Mouse (Mus musculus) macrophage (primary cell): ENCODE measurements around the gene Pcdh9. TPM values are rescaled to one million over a fixed set of nuclear protein-coding genes. Genes with fewer than 3 reads are reported as not detected.

Experiments used
- H3K27ac ChIP-seq: fragments of 350-480 bp; formaldehyde crosslinking; 2 replicates; pipeline ENCODE4 v1.9.0; 2021
- H3K36me3 ChIP-seq: fragments of 350-480 bp; formaldehyde crosslinking; 2 replicates; pipeline ENCODE4 v1.9.0; 2021; ENCODE audit errors: inconsistent target
- H3K4me3 ChIP-seq: fragments of 350-480 bp; formaldehyde crosslinking; 2 replicates; pipeline ENCODE4 v1.9.0; 2021; ENCODE audit errors: inconsistent target
- H3K79me2 ChIP-seq: fragments of 350-480 bp; formaldehyde crosslinking; 2 replicates; pipeline ENCODE4 v1.9.0; 2021; ENCODE audit errors: inconsistent target
- WGBS: methylation state at CpG from one replicate; pipeline ENCODE4 v1.1.7; 2026; ENCODE audit warnings: inconsistent platforms; ENCODE audit not compliant: missing documents; 5-methylcytosine and 5-hydroxymethylcytosine counted together
- polyA plus RNA-seq: library from polyadenylated mRNA; stranded (reverse); fragments of 250-400 nt; gene quantifications from 3 replicates; pipeline ENCODE4 v1.2.4, GENCODE M21; 2018; ENCODE audit warnings: inconsistent platforms

The Pcdh9 gene
- polyA plus RNA-seq, 1 experiment from 2014 or later: not detected

DNA sequence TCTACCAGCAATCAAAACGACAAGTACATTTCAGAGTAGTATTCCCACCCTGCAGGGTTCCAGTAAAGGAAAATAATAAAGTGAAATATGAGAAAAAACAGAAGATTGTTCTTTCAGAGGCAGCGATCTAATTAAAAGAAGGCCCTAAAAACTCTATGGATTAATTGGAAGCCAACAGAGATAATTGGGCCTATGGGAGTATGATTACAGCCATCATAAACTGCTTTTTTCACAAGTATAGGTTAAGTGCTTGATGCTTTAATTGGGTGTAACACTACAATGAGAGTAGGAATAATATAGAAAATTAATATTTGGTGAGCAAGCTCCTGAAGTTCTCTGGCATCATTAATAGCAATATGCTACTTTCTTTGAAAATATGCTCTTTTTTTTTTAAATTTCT, 448.6 kb downstream of the Pcdh9 start:
- H3K79me2 ChIP-seq: no peaks in the 10 kb centered on the region
- H3K36me3 ChIP-seq: no peaks in the 10 kb centered on the region
- 68% methylated on average over 2 of the region's 2 CpGs for WGBS
- H3K27ac ChIP-seq: no peak overlapping the region
- H3K4me3 ChIP-seq: no peak overlapping the region

- H3K4me3 ChIP-seq: no peak overlapping the region
- H3K27ac ChIP-seq: no peak overlapping the region
- 50% methylated on average over 1 of the region's 1 CpGs for WGBS
- H3K36me3 ChIP-seq: no peaks in the 10 kb centered on the region
- H3K79me2 ChIP-seq: no peaks in the 10 kb centered on the region
Measured at GRCm38 (mm10) chr14:93437226-93437625, 453.3 kb downstream of the Pcdh9 start.

DNA sequence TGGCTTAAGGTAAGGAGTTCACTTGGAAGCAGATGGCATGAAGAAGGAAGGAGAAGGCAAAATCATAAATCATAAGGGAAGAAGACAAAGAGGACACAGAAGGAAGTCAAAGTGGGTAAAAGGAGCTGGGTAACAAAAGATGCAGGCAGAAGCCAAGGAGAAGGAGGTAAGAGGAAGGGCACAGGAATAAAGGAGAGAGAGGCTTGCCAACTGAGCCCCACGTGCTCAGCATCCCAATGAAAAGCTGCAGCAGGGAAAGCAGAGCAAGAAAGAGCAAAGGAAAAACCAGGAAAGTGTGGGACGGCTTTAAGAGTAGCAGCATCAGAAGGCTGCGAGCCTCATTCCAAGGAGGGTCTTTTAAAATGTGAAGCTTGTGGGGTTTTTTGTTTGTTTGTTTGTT, 473.7 kb downstream of the Pcdh9 start:
- 62% methylated on average over 3 of the region's 3 CpGs for WGBS
- Histone ChIP-seq H3K36me3 (no peaks in the 10 kb centered on the region), H3K79me2 (no peaks in the 10 kb centered on the region), H3K4me3 (no peak overlapping the region), H3K27ac (no peak overlapping the region)

DNA sequence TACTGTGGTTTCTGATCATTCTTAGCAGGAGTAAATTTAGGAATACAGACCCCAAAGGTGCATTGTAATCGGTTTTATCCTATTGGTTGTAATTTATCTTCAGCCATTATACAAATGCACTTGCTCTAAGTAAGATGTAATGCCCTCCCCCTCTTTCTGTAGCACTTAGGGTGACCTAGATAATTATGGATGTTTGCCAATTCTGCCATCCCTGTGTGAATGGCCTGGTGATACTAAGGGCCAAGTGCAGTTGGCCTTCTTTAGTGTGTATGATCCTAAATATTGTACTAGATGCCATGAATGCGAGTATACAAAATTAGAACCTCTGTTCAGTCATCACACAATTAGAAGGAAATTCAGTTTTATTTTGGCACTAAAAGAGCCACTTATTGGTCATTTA, 475.0 kb downstream of the Pcdh9 start:
- H3K27ac ChIP-seq: no peak overlapping the region
- H3K79me2 ChIP-seq: no peaks in the 10 kb centered on the region
- WGBS: 74% methylated on average over 2 of the region's 2 CpGs
- no peak overlapping the region for H3K4me3 ChIP-seq
- no peaks in the 10 kb centered on the region for H3K36me3 ChIP-seq

GRCm38 (mm10) chr14:93409314-93409713, 481.2 kb downstream of the Pcdh9 start:
- Histone ChIP-seq H3K4me3 (no peak overlapping the region), H3K36me3 (no peaks in the 10 kb centered on the region)
- WGBS: 85% methylated on average over 1 of the region's 1 CpGs

DNA sequence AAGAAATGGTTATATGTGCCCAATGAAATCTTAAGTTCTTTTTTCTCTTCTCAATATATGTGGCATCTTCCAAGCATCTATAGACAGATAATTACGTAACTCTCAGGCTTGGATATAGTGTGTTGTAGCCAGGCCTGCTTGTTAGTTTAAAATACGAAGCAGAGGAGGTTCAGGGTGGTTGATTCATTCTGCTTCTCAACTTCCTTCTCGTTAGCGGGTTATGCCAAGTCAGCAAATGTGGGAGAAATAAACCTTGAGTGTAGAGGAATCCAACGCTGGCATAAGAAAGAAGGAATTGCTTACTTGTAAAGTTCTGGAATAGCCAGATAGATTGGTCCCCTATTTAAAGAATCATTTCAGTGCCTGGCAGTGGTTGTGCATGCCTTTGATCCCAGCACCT, 482.7 kb downstream of the Pcdh9 start:
- 87% methylated on average over 5 of the region's 5 CpGs for WGBS
- H3K36me3 ChIP-seq: no peaks in the 10 kb centered on the region
- no peak overlapping the region for H3K27ac ChIP-seq
- H3K4me3 ChIP-seq: no peak overlapping the region
- no peaks in the 10 kb centered on the region for H3K79me2 ChIP-seq

More at GRCm38 (mm10) chr14:93409314-93409713, 481.2 kb downstream of the Pcdh9 start:
- no peak overlapping the region for H3K27ac ChIP-seq
- H3K79me2 ChIP-seq: no peaks in the 10 kb centered on the region

GRCm38 (mm10) chr14:93385090-93385489, 505.4 kb downstream of the Pcdh9 start:
- Histone ChIP-seq H3K27ac (no peak overlapping the region), H3K36me3 (no peaks in the 10 kb centered on the region), H3K4me3 (no peak overlapping the region), H3K79me2 (no peaks in the 10 kb centered on the region)
- 90% methylated on average over 2 of the region's 2 CpGs for WGBS

- H3K27ac ChIP-seq: no peak overlapping the region
- H3K36me3 ChIP-seq: no peaks in the 10 kb centered on the region
- WGBS: 58% methylated on average over 4 of the region's 4 CpGs
- no peak overlapping the region for H3K4me3 ChIP-seq
- no peaks in the 10 kb centered on the region for H3K79me2 ChIP-seq
Measured at GRCm38 (mm10) chr14:93381163-93381562, 509.3 kb downstream of the Pcdh9 start.

GRCm38 (mm10) chr14:93380757-93381156, 509.7 kb downstream of the Pcdh9 start:
- WGBS: 17% methylated on average over 1 of the region's 1 CpGs
- Histone ChIP-seq H3K36me3 (no peaks in the 10 kb centered on the region), H3K79me2 (no peaks in the 10 kb centered on the region), H3K4me3 (no peak overlapping the region), H3K27ac (no peak overlapping the region)

GRCm38 (mm10) chr14:93376159-93376558, 514.3 kb downstream of the Pcdh9 start:
- no peak overlapping the region for H3K4me3 ChIP-seq
- no peaks in the 10 kb centered on the region for H3K36me3 ChIP-seq
- H3K79me2 ChIP-seq: no peaks in the 10 kb centered on the region
- H3K27ac ChIP-seq: no peak overlapping the region
- 75% methylated on average over 4 of the region's 4 CpGs for WGBS

DNA sequence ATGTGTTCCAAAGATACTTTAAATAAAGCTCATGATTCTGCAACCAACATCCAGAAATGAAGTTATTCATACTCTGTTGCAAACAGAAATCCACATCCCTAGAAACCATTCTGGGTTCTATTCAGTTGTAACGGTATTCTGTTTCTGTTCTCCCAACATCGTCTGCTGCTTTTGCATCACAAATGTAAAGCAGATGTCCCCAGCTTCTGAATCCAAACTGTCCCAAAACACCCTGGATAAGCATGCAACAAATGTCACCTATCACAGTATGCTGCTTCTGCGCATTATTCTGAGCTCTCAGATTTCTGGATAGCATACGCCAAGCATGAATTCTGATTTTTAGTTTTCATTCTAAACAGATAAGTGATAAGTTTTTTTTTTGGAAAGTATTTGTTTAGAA, 516.3 kb downstream of the Pcdh9 start:
- Histone ChIP-seq H3K36me3 (no peaks in the 10 kb centered on the region), H3K79me2 (no peaks in the 10 kb centered on the region), H3K4me3 (no peak overlapping the region), H3K27ac (no peak overlapping the region)
- 91% methylated on average over 4 of the region's 4 CpGs for WGBS

- H3K4me3 ChIP-seq: no peak overlapping the region
- no peak overlapping the region for H3K27ac ChIP-seq
- WGBS: 58% methylated on average over 3 of the region's 3 CpGs
- H3K79me2 ChIP-seq: no peaks in the 10 kb centered on the region
- no peaks in the 10 kb centered on the region for H3K36me3 ChIP-seq
Measured at GRCm38 (mm10) chr14:93354150-93354549, 536.3 kb downstream of the Pcdh9 start.

GRCm38 (mm10) chr14:93350906-93351305, 539.6 kb downstream of the Pcdh9 start:
- Histone ChIP-seq H3K4me3 (no peak overlapping the region), H3K27ac (no peak overlapping the region), H3K36me3 (no peaks in the 10 kb centered on the region), H3K79me2 (no peaks in the 10 kb centered on the region)
- 84% methylated on average over 6 of the region's 6 CpGs for WGBS

DNA sequence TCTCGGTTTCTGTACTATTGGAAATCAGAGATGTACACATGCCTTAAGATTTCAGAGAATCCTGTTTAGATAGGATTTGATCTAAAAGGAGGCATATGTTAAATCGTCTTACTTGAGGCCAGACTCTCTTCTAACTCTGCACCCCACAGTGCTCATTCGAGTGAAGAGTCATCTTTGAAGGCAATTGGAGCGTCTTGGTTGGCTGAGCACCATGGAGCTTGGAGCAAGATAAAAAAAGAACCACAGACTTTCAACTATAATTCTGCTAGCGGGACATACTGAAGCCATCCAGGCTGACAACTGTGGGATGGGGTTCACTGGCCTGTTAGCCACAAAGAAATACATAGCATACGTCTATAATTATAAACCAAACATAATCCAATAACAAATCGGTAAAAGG, 541.3 kb downstream of the Pcdh9 start:
- no peak overlapping the region for H3K4me3 ChIP-seq
- no peaks in the 10 kb centered on the region for H3K79me2 ChIP-seq
- WGBS: 90% methylated on average over 7 of the region's 7 CpGs
- H3K36me3 ChIP-seq: no peaks in the 10 kb centered on the region
- no peak overlapping the region for H3K27ac ChIP-seq

- Histone ChIP-seq H3K27ac (no peak overlapping the region), H3K4me3 (no peak overlapping the region), H3K79me2 (no peaks in the 10 kb centered on the region), H3K36me3 (no peaks in the 10 kb centered on the region)
- WGBS: 42% methylated on average over 2 of the region's 2 CpGs
Measured at GRCm38 (mm10) chr14:93347031-93347430, 543.4 kb downstream of the Pcdh9 start.

DNA sequence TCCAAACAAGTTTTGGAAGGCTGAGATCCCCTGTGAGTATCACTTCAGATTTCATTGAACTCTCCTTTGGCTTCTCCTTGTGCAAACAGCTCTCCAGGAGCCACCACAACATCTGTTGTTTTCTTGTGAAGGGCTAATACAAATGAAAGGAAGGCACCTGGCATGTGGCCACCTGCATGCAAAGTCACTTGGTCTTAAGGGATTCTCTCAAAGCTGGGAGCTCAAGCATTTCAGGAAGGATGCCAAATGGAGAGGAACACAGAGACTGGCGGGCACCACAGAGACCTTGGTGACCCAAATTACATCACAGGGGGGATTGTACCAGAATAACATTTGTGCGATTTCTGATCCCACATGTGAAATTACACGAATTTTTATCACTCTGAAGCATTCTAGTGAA, 547.7 kb downstream of the Pcdh9 start:
- Histone ChIP-seq H3K36me3 (no peaks in the 10 kb centered on the region), H3K79me2 (no peaks in the 10 kb centered on the region), H3K4me3 (no peak overlapping the region), H3K27ac (no peak overlapping the region)
- 64% methylated on average over 3 of the region's 3 CpGs for WGBS
